Mouse (Mus musculus) MEL (cell line): ENCODE measurements around the gene Col11a2. TPM values are rescaled to one million over a fixed set of nuclear protein-coding genes. Genes with fewer than 3 reads are reported as not detected.

Experiments
- DNase-seq: peaks from one replicate; pipeline ENCODE4 v3.0.0; 2011; ENCODE audit warnings: low read depth, low spot score
- H3K27ac ChIP-seq: 2 replicates; pipeline ENCODE4 v1.5.1; 2012; ENCODE audit warnings: low read depth, mild to moderate bottlenecking, control low read depth, low read length, moderate library complexity; ENCODE audit not compliant: control insufficient read depth
- H3K27me3 ChIP-seq, 2 experiments: fragments of 150-350 bp in 1 of 2; sonication (generic) in 1 of 2; 2 replicates each; pipeline ENCODE4 v1.6.1; 2012; ENCODE audit warnings: low read length in 2 of 2, mild to moderate bottlenecking in 2 of 2, improper control_type of control experiment in 1 of 2, moderate library complexity in 1 of 2; ENCODE audit not compliant: insufficient read depth in 2 of 2, control insufficient read depth in 1 of 2
- H3K36me3 ChIP-seq, 2 experiments: 2 replicates each; pipeline ENCODE4 v1.6.1; 2012 to 2014; ENCODE audit warnings: low read length in 2 of 2, improper control_type of control experiment in 1 of 2, inconsistent platforms in 1 of 2, mild to moderate bottlenecking in 1 of 2; ENCODE audit not compliant: insufficient read depth in 2 of 2, control insufficient read depth in 1 of 2
- H3K4me1 ChIP-seq, 2 experiments: fragments of 150-350 bp in 1 of 2; sonication (generic) in 1 of 2; 2 replicates each; pipeline ENCODE4 v1.6.1; 2012; ENCODE audit warnings: low read length in 2 of 2, improper control_type of control experiment in 1 of 2, mild to moderate bottlenecking in 1 of 2; ENCODE audit not compliant: insufficient read depth in 2 of 2, control insufficient read depth in 1 of 2
- H3K4me3 ChIP-seq, 2 experiments: fragments of 150-350 bp in 1 of 2; sonication (generic) in 1 of 2; 2 replicates each; pipeline ENCODE4 v1.5.1; 2012; ENCODE audit warnings: low read depth in 2 of 2, low read length in 2 of 2, mild to moderate bottlenecking in 2 of 2, moderate library complexity in 2 of 2, control low read depth in 1 of 2, improper control_type of control experiment in 1 of 2; ENCODE audit not compliant: control insufficient read depth in 1 of 2, insufficient read depth in 1 of 2
- H3K79me2 ChIP-seq: 2 replicates; pipeline ENCODE4 v1.6.1; 2012; ENCODE audit warnings: mild to moderate bottlenecking, low read length, moderate library complexity; ENCODE audit not compliant: control insufficient read depth, poor library complexity, insufficient read depth
- H3K9ac ChIP-seq: 2 replicates; pipeline ENCODE4 v1.6.1; 2012; ENCODE audit warnings: low read depth, mild to moderate bottlenecking, control low read depth, low read length, moderate library complexity; ENCODE audit not compliant: control insufficient read depth, poor library complexity, severe bottlenecking
- H3K9me3 ChIP-seq: fragments of 150-350 bp; sonication (generic); replicated peaks from 2 replicates; pipeline ENCODE4 v1.6.1; 2012; ENCODE audit warnings: mild to moderate bottlenecking, low read length, improper control_type of control experiment, moderate library complexity; ENCODE audit not compliant: insufficient read depth
- CHD1 ChIP-seq: IDR thresholded peaks from 2 replicates; pipeline ENCODE4 v1.6.1; 2012; ENCODE audit warnings: low read depth, mild to moderate bottlenecking, inconsistent platforms, low read length, improper control_type of control experiment
- CHD2 ChIP-seq: IDR thresholded peaks from 2 replicates; pipeline ENCODE4 v1.6.1; 2011; ENCODE audit warnings: low read length, improper control_type of control experiment
- CTCF ChIP-seq, 3 experiments: IDR thresholded peaks in 2 of 3; conservative IDR thresholded peaks in 1 of 3; 2 replicates each; pipeline ENCODE4 v1.5.1; 2011 to 2012; ENCODE audit warnings: low read length in 3 of 3, low read depth in 2 of 3, mild to moderate bottlenecking in 2 of 3, improper control_type of control experiment in 1 of 3, inconsistent platforms in 1 of 3, mixed read lengths in 1 of 3, moderate library complexity in 1 of 3; ENCODE audit not compliant: control insufficient read depth in 1 of 3, insufficient read depth in 1 of 3, poor library complexity in 1 of 3, severe bottlenecking in 1 of 3
- ELF1 ChIP-seq: IDR thresholded peaks from 2 replicates; pipeline ENCODE4 v1.6.1; 2014; ENCODE audit warnings: low read depth, mild to moderate bottlenecking, inconsistent platforms, low read length, improper control_type of control experiment, moderate library complexity
- EP300 ChIP-seq, 2 experiments: IDR thresholded peaks; 2 replicates each; pipeline ENCODE4 v1.6.1; 2011; ENCODE audit warnings: improper control_type of control experiment in 2 of 2, low read length in 2 of 2, low read depth in 1 of 2, mild to moderate bottlenecking in 1 of 2
- ETS1 ChIP-seq: IDR thresholded peaks from 2 replicates; pipeline ENCODE4 v1.6.1; 2012; ENCODE audit warnings: low read depth, mild to moderate bottlenecking, inconsistent platforms, low read length, improper control_type of control experiment, moderate library complexity
- GATA1 ChIP-seq: IDR thresholded peaks from 2 replicates; pipeline ENCODE4 v1.6.1; 2011; ENCODE audit warnings: low read depth, low read length, improper control_type of control experiment
- HCFC1 ChIP-seq: IDR thresholded peaks from 2 replicates; pipeline ENCODE4 v1.6.1; 2012; ENCODE audit warnings: low read depth, mild to moderate bottlenecking, inconsistent platforms, low read length, improper control_type of control experiment, moderate library complexity
- MAFK ChIP-seq: IDR thresholded peaks from 2 replicates; pipeline ENCODE4 v1.6.1; 2011; ENCODE audit warnings: low read depth, mild to moderate bottlenecking, low read length, improper control_type of control experiment, borderline replicate concordance
- MAX ChIP-seq: IDR thresholded peaks from 2 replicates; pipeline ENCODE4 v1.6.1; 2011; ENCODE audit warnings: low read length, improper control_type of control experiment
- MAZ ChIP-seq: IDR thresholded peaks from 2 replicates; pipeline ENCODE4 v1.6.1; 2012; ENCODE audit warnings: low read depth, mild to moderate bottlenecking, inconsistent platforms, low read length, improper control_type of control experiment
- MYB ChIP-seq: IDR thresholded peaks from 2 replicates; pipeline ENCODE4 v1.6.1; 2011; ENCODE audit warnings: mild to moderate bottlenecking, low read depth, low read length, improper control_type of control experiment
- MYC ChIP-seq: IDR thresholded peaks from 2 replicates; pipeline ENCODE4 v1.6.1; 2011; ENCODE audit warnings: low read depth, mild to moderate bottlenecking, low read length, improper control_type of control experiment, moderate library complexity
- NELFE ChIP-seq: IDR thresholded peaks from 2 replicates; pipeline ENCODE4 v1.6.1; 2011; ENCODE audit warnings: low read depth, low read length, improper control_type of control experiment
- NRF1 ChIP-seq: IDR thresholded peaks from 2 replicates; pipeline ENCODE4 v1.6.1; 2014; ENCODE audit warnings: low read depth, mild to moderate bottlenecking, inconsistent platforms, low read length, improper control_type of control experiment, moderate library complexity; ENCODE audit not compliant: poor library complexity, insufficient read depth, severe bottlenecking
- POLR2A ChIP-seq, 2 experiments: IDR thresholded peaks; 2 replicates each; pipeline ENCODE4 v1.6.1; 2011 to 2012; ENCODE audit warnings: low read length in 2 of 2, mild to moderate bottlenecking in 2 of 2, control low read depth in 1 of 2, improper control_type of control experiment in 1 of 2, low read depth in 1 of 2, moderate library complexity in 1 of 2; ENCODE audit not compliant: control insufficient read depth in 1 of 2, insufficient read depth in 1 of 2, poor library complexity in 1 of 2
- POLR2AphosphoS2 ChIP-seq: IDR thresholded peaks from 2 replicates; pipeline ENCODE4 v1.6.1; 2011; ENCODE audit warnings: low read length, improper control_type of control experiment
- POLR2AphosphoS5 ChIP-seq: IDR thresholded peaks from 2 replicates; pipeline ENCODE4 v1.6.1; 2012; ENCODE audit warnings: low read depth, borderline replicate concordance, mild to moderate bottlenecking, inconsistent platforms, low read length, moderate library complexity, mixed read lengths
- SIN3A ChIP-seq: IDR thresholded peaks from 2 replicates; pipeline ENCODE4 v1.6.1; 2012; ENCODE audit warnings: low read length, improper control_type of control experiment, inconsistent platforms
- SMC3 ChIP-seq: IDR thresholded peaks from 2 replicates; pipeline ENCODE4 v1.6.1; 2011; ENCODE audit warnings: low read depth, low read length, improper control_type of control experiment
- TAL1 ChIP-seq: IDR thresholded peaks from 2 replicates; pipeline ENCODE4 v1.6.1; 2012; ENCODE audit warnings: mild to moderate bottlenecking, inconsistent platforms, low read length, moderate library complexity, mixed read lengths
- UBTF ChIP-seq: IDR thresholded peaks from 2 replicates; pipeline ENCODE4 v1.6.1; 2012; ENCODE audit warnings: low read depth, mild to moderate bottlenecking, inconsistent platforms, low read length, improper control_type of control experiment, moderate library complexity, borderline replicate concordance; ENCODE audit not compliant: insufficient read depth
- USF2 ChIP-seq, 2 experiments: IDR thresholded peaks; 2 replicates each; pipeline ENCODE4 v1.6.1; 2011 to 2012; ENCODE audit warnings: improper control_type of control experiment in 2 of 2, low read length in 2 of 2, borderline replicate concordance in 1 of 2, inconsistent platforms in 1 of 2, low read depth in 1 of 2, mild to moderate bottlenecking in 1 of 2; ENCODE audit not compliant: insufficient read depth in 1 of 2
- ZKSCAN1 ChIP-seq: IDR thresholded peaks from 2 replicates; pipeline ENCODE4 v1.6.1; 2012; ENCODE audit warnings: low read depth, mild to moderate bottlenecking, inconsistent platforms, low read length, improper control_type of control experiment, moderate library complexity
- ZNF384 ChIP-seq: IDR thresholded peaks from 2 replicates; pipeline ENCODE4 v1.6.1; 2012; ENCODE audit warnings: low read depth, mild to moderate bottlenecking, inconsistent platforms, low read length, improper control_type of control experiment
- polyA plus RNA-seq, 2 experiments: library from polyadenylated mRNA; stranded (reverse) in 1 of 2; unstranded in 1 of 2; fragments of >175 nt in 1 of 2; fragments of >200 nt in 1 of 2; gene quantifications; 2 replicates each; pipeline versions ENCODE4 v1.2.1 to v1.2.4; 2012; ENCODE audit warnings: low replicate concordance in 2 of 2, low read depth in 1 of 2; ENCODE audit not compliant: insufficient read length in 2 of 2, insufficient read depth in 1 of 2, missing spikeins in 1 of 2
- total RNA-seq: library from RNA; depleted of rRNA; stranded (reverse); fragments of 300-350 nt; gene quantifications from 2 replicates; pipeline ENCODE4 v1.2.3, GENCODE M21; 2012

Gene Col11a2
- total and polyA plus RNA-seq, 3 experiments: 4.6 to 14.5 TPM; not detected in 1

GRCm38 (mm10) chr17:34029150-34029889, 9.9 kb upstream of the Col11a2 start:
- no peak overlapping the region for H3K9ac ChIP-seq
- no peaks in the 10 kb centered on the region for H3K27me3 ChIP-seq
- H3K79me2 ChIP-seq: peaks cover 52% of the 10 kb centered on the region
- H3K36me3 ChIP-seq: peaks cover 3 to 17% of the 10 kb centered on the region in 2 experiments; a peak in 3 of 4 replicates
- no peak overlapping the region for H3K4me3 ChIP-seq
- no peaks in the 10 kb centered on the region for H3K9me3 ChIP-seq
- H3K4me1 ChIP-seq: peaks cover 2 to 37% of the 10 kb centered on the region in 2 experiments; a peak in 3 of 4 replicates
- TF ChIP-seq EP300 (IDR thresholded peaks at IDR 0.05; ENCODE audit: low read depth in 1 of 2, low read length in 2 of 2) (no peak), NRF1 (no peak), ETS1 (no peak), TAL1 (no peak), SIN3A (no peak), ZNF384 (no peak), GATA1 (no peak), NELFE (no peak), CTCF (IDR thresholded peaks at IDR 0.05 in 2 of 3, conservative IDR thresholded peaks at IDR 0.05 in 1 of 3; ENCODE audit: control insufficient read depth in 1 of 3, insufficient read depth in 1 of 3, low read depth in 2 of 3, low read length in 3 of 3, poor library complexity in 1 of 3, severe bottlenecking in 1 of 3) (no peak), POLR2AphosphoS5 (no peak), HCFC1 (no peak), MYB (no peak), POLR2A (IDR thresholded peaks at IDR 0.05; ENCODE audit: control insufficient read depth in 1 of 2, insufficient read depth in 1 of 2, low read depth in 1 of 2, low read length in 2 of 2, poor library complexity in 1 of 2) (no peak), CHD1 (no peak), USF2 (IDR thresholded peaks at IDR 0.05; ENCODE audit: borderline replicate concordance in 1 of 2, insufficient read depth in 1 of 2, low read depth in 1 of 2, low read length in 2 of 2) (no peak), MAZ (no peak), POLR2AphosphoS2 (no peak), MYC (no peak)
- DNase-seq: no peak
- H3K27ac ChIP-seq: no peak overlapping the region

- TF ChIP-seq UBTF: no peak
- TF ChIP-seq CHD2: no peak
- TF ChIP-seq MAFK: no peak
- no peak for TF ChIP-seq SMC3
- no peak for TF ChIP-seq EP300 (IDR thresholded peaks at IDR 0.05; ENCODE audit: low read depth in 1 of 2, low read length in 2 of 2)
- TF ChIP-seq ELF1: no peak
- TF ChIP-seq MAX: no peak
- TF ChIP-seq MYC: no peak
- TF ChIP-seq NELFE: no peak
- TF ChIP-seq POLR2AphosphoS2: no peak
- TF ChIP-seq ZKSCAN1: no peak
- peaks cover 2 to 37% of the 10 kb centered on the region in 2 experiments; a peak in 3 of 4 replicates for H3K4me1 ChIP-seq
- no peak overlapping the region for H3K27ac ChIP-seq
Observed at GRCm38 (mm10) chr17:34029890-34030595, 9.2 kb upstream of the Col11a2 start.

More at GRCm38 (mm10) chr17:34029890-34030595, 9.2 kb upstream of the Col11a2 start:
- H3K9ac ChIP-seq: peak overlapping the region; percentile 99
- H3K9me3 ChIP-seq: no peaks in the 10 kb centered on the region
- H3K4me3 ChIP-seq: peak overlapping the region; percentile 54 to 90
- peaks cover 4 to 17% of the 10 kb centered on the region in 2 experiments; a peak in 3 of 4 replicates for H3K36me3 ChIP-seq
- peaks cover 46% of the 10 kb centered on the region for H3K79me2 ChIP-seq
- H3K27me3 ChIP-seq: no peaks in the 10 kb centered on the region
- DNase-seq: no peak
